Mouse (Mus musculus) neutrophil, adult 65 days (primary cell): ENCODE results near the gene Pex11g. TPM values are rescaled to one million over a fixed set of nuclear protein-coding genes. Genes with fewer than 3 reads are reported as not detected.

Source experiments
- total RNA-seq: library from RNA; stranded (reverse); gene quantifications from 2 replicates; pipeline ENCODE4 v1.2.4, GENCODE M21; 2023

Pex11g gene
- total RNA-seq = 0.50 and 1.0 TPM in 2 replicates

GRCm38 (mm10) chr8:3467006-3467885 lies at the start of gene Pex11g:
Gene Pex11g, minus strand, starts transcription at chr8:3467680.

GRCm38 (mm10) chr8:3515260-3515671 lies 47.8 kb upstream of the Pex11g start, which contains the start of gene Pnpla6:
Gene Pnpla6, plus strand, starts transcription at chr8:3515384.

GRCm38 (mm10) chr8:3500235-3501090 lies 33.0 kb upstream of the Pex11g start, which contains the start of gene Mcoln1:
Gene Mcoln1, plus strand, starts transcription at chr8:3500457.

GRCm38 (mm10) chr8:3492901-3493844 lies 25.7 kb upstream of the Pex11g start, which contains the start of gene Zfp358:
Gene Zfp358, plus strand, starts transcription at chr8:3493138.

GRCm38 (mm10) chr8:3470562-3470961 lies 3.1 kb upstream of the Pex11g start, which contains the start of gene Tex45:
Gene Tex45, plus strand, starts transcription at chr8:3470862.

Other genes with a start within 250 kb of the Pex11g start
- gene Insr, start 188.1 kb downstream of the Pex11g start, total RNA-seq = 82.0 and 134 TPM in 2 replicates
- 76.9 and 94.4 TPM in 2 replicates for gene A430078G23Rik, start 114.3 kb downstream of the Pex11g start, total RNA-seq
- gene Arhgef18, start 74.7 kb downstream of the Pex11g start, total RNA-seq = 92.2 and 115 TPM in 2 replicates
- gene Tex45, start 3.2 kb upstream of the Pex11g start, total RNA-seq = 1.7 and 3.9 TPM in 2 replicates
- 3.0 and 5.0 TPM in 2 replicates for gene Zfp358, start 25.5 kb upstream of the Pex11g start, total RNA-seq
- 26.7 and 31.6 TPM in 2 replicates for gene Mcoln1, start 32.8 kb upstream of the Pex11g start, total RNA-seq
- 20.0 and 20.5 TPM in 2 replicates for gene Pnpla6, start 47.7 kb upstream of the Pex11g start, total RNA-seq
- not detected in 2 replicates for gene C330021F23Rik, start 100.3 kb upstream of the Pex11g start, total RNA-seq
- 0.16 TPM in 1 of 2 replicates, not detected in the other for gene Camsap3, start 119.6 kb upstream of the Pex11g start, total RNA-seq
- gene Xab2, start 153.6 kb upstream of the Pex11g start, total RNA-seq = 45.1 and 47.4 TPM in 2 replicates
- 122 and 124 TPM in 2 replicates for gene Pet100, start 153.9 kb upstream of the Pex11g start, total RNA-seq
- gene Pcp2, start 157.9 kb upstream of the Pex11g start, total RNA-seq = not detected in 2 replicates
- gene Stxbp2, start 163.3 kb upstream of the Pex11g start, total RNA-seq = 317 and 390 TPM in 2 replicates
- gene Retn, start 188.1 kb upstream of the Pex11g start, total RNA-seq = 1.4 and 1.9 TPM in 2 replicates
- 329 and 340 TPM in 2 replicates for gene Mcemp1, start 198.1 kb upstream of the Pex11g start, total RNA-seq
- 4.6 and 5.0 TPM in 2 replicates for gene Fcor, start 204.7 kb upstream of the Pex11g start, total RNA-seq
- 10.4 and 12.5 TPM in 2 replicates for gene Trappc5, start 208.6 kb upstream of the Pex11g start, total RNA-seq
- 0.18 and 0.35 TPM in 2 replicates for gene Fcer2a, start 226.5 kb upstream of the Pex11g start, total RNA-seq